Mouse (Mus musculus) CD4-positive, CD25-positive, alpha-beta regulatory T cell, adult 4 months (primary cell): ENCODE data around the gene Snapin. TPM values are rescaled to one million over a fixed set of nuclear protein-coding genes. Genes with fewer than 3 reads are reported as not detected.

Experiments used
- ATAC-seq: one replicate; pipeline ENCODE4 v1.8.0; 2017
- polyA plus RNA-seq, 2 experiments: library from polyadenylated mRNA; unstranded; fragments of 100-300 nt; shearing (Covaris generic); gene quantifications; one replicate each; pipeline ENCODE4 v1.2.1; 2017

Snapin gene
- polyA plus RNA-seq, 2 experiments from 2014 or later: 60.4 to 65.0 TPM

GRCm38 (mm10) chr3:90451396-90452095, 39.3 kb downstream of the Snapin start:
- ATAC-seq: no peak

GRCm38 (mm10) chr3:90450874-90451273, 40.0 kb downstream of the Snapin start:
- no peak for ATAC-seq

GRCm38 (mm10) chr3:90448626-90449025, 42.2 kb downstream of the Snapin start:
- ATAC-seq: no peak

GRCm38 (mm10) chr3:90447123-90447494, 43.7 kb downstream of the Snapin start:
- no peak for ATAC-seq

GRCm38 (mm10) chr3:90446389-90447122, 44.3 kb downstream of the Snapin start:
- no peak for ATAC-seq

GRCm38 (mm10) chr3:90445417-90446200, 45.2 kb downstream of the Snapin start:
- ATAC-seq: no peak

- ATAC-seq: no peak
These were observed 46.9 kb downstream of the Snapin start for GRCm38 (mm10) chr3:90443977-90444376.

- no peak for ATAC-seq
These were observed 50.1 kb downstream of the Snapin start for GRCm38 (mm10) chr3:90440756-90441155.

Other genes with a start within 250 kb of the Snapin start
- under 1 TPM in 1 of 2 experiments, not detected in 1; 0.20 TPM for gene Creb3l4, start 247.5 kb downstream of the Snapin start, polyA plus RNA-seq
- gene Slc39a1, start 242.9 kb downstream of the Snapin start, polyA plus RNA-seq: 10 to 100 TPM; 36.5 to 50.4 TPM
- gene Crtc2, start 236.9 kb downstream of the Snapin start, polyA plus RNA-seq: 10 to 100 TPM; 34.0 to 50.6 TPM
- gene Dennd4b, start 225.8 kb downstream of the Snapin start, polyA plus RNA-seq: 10 to 100 TPM; 17.9 to 28.0 TPM
- gene Gatad2b, start 197.9 kb downstream of the Snapin start, polyA plus RNA-seq: 10 to 100 TPM; 25.2 to 26.2 TPM
- gene Slc27a3, start 101.1 kb downstream of the Snapin start, polyA plus RNA-seq: under 1 TPM in 1 of 2 experiments, not detected in 1; 0.19 TPM
- 10 to 100 TPM; 16.9 to 17.9 TPM for gene Ints3, start 57.4 kb downstream of the Snapin start, polyA plus RNA-seq
- not detected for gene Npr1, start 25.2 kb downstream of the Snapin start, polyA plus RNA-seq
- gene Ilf2, start 14.9 kb downstream of the Snapin start, polyA plus RNA-seq: 100 to 1,000 TPM; 113 to 125 TPM
- 10 to 100 TPM; 50.3 to 57.9 TPM for gene Chtop, start 18.5 kb upstream of the Snapin start, polyA plus RNA-seq
- gene S100a1, start 23.4 kb upstream of the Snapin start, polyA plus RNA-seq: 1 to 10 TPM; 3.3 to 4.9 TPM
- gene S100a13, start 23.4 kb upstream of the Snapin start, polyA plus RNA-seq: 100 to 1,000 TPM; 157 to 222 TPM
- gene S100a14, start 35.8 kb upstream of the Snapin start, polyA plus RNA-seq: not detected
- not detected for gene S100a16, start 46.2 kb upstream of the Snapin start, polyA plus RNA-seq
- gene S100a3, start 69.5 kb upstream of the Snapin start, polyA plus RNA-seq: 1 to 10 TPM; 2.1 to 2.5 TPM
- gene S100a2, start 99.2 kb upstream of the Snapin start, polyA plus RNA-seq: not detected
- gene Gm42674, start 110.9 kb upstream of the Snapin start, polyA plus RNA-seq: not detected
- 100 to 1,000 TPM in 1 of 2 experiments, 10 to 100 TPM in 1; 74.9 to 104 TPM for gene S100a4, start 112.7 kb upstream of the Snapin start, polyA plus RNA-seq
- gene S100a5, start 117.5 kb upstream of the Snapin start, polyA plus RNA-seq: not detected
- 100 to 1,000 TPM; 291 to 360 TPM for gene S100a6, start 121.8 kb upstream of the Snapin start, polyA plus RNA-seq
- gene S100a7a, start 163.0 kb upstream of the Snapin start, polyA plus RNA-seq: not detected
- not detected for gene S100a8, start 177.9 kb upstream of the Snapin start, polyA plus RNA-seq
- not detected for gene S100a9, start 204.7 kb upstream of the Snapin start, polyA plus RNA-seq
- not detected for gene Pglyrp4, start 235.9 kb upstream of the Snapin start, polyA plus RNA-seq